Mouse (Mus musculus) layer of hippocampus, postnatal 25 days (tissue): ENCODE results near the gene Tatdn3. TPM values are rescaled to one million over a fixed set of nuclear protein-coding genes. Genes with fewer than 3 reads are reported as not detected.

Experiments
- total RNA-seq, 2 experiments: library from RNA; stranded (reverse); gene quantifications; 2 replicates each; pipeline ENCODE4 v1.2.3; 2021

Tatdn3 gene
- total RNA-seq, 2 experiments from 2014 or later: 24.0 to 44.7 TPM

Other genes with a start within 250 kb of the Tatdn3 start
- gene Rps6kc1, start 151.2 kb downstream of the Tatdn3 start, total RNA-seq: 10 to 100 TPM; 69.0 to 74.8 TPM
- gene Angel2, start 137.8 kb downstream of the Tatdn3 start, total RNA-seq: 10 to 100 TPM; 50.2 to 60.1 TPM
- gene Vash2, start 83.6 kb downstream of the Tatdn3 start, total RNA-seq: 1 to 10 TPM; 2.1 to 3.4 TPM
- 10 to 100 TPM; 11.8 to 18.3 TPM for gene Flvcr1, start 36.8 kb downstream of the Tatdn3 start, total RNA-seq
- gene Spata45, start 26.3 kb downstream of the Tatdn3 start, total RNA-seq: not detected
- under 1 TPM; 0.80 to 0.91 TPM for gene Nsl1, start 80 bp upstream of the Tatdn3 start, total RNA-seq
- gene Batf3, start 34.9 kb upstream of the Tatdn3 start, total RNA-seq: 1 to 10 TPM in 1 of 2 experiments, under 1 TPM in 1; 0.96 to 1.1 TPM
- not detected for gene Fam71a, start 101.9 kb upstream of the Tatdn3 start, total RNA-seq
- 1 to 10 TPM; 1.1 to 2.1 TPM for gene Atf3, start 155.1 kb upstream of the Tatdn3 start, total RNA-seq